Mouse (Mus musculus) midbrain, embryonic 15.5 days (tissue): ENCODE measurements around the gene Cacna1d. TPM values are rescaled to one million over a fixed set of nuclear protein-coding genes. Genes with fewer than 3 reads are reported as not detected.

ENCODE experiments used
- ATAC-seq: fragments of 200-750 bp; cut with Nextera tagmentation; replicated peaks from 2 replicates; pipeline ENCODE4 v1.8.0; 2017; ENCODE audit warnings: moderate TSS enrichment
- H3K27ac ChIP-seq: fragments of 300-500 bp; sonication (generic); 2 replicates; pipeline ENCODE4 v1.5.1; 2015; ENCODE audit warnings: mild to moderate bottlenecking, inconsistent platforms
- H3K27me3 ChIP-seq: fragments of 300-500 bp; sonication (generic); replicated peaks from 2 replicates; pipeline ENCODE4 v1.6.1; 2015; ENCODE audit warnings: inconsistent platforms
- H3K36me3 ChIP-seq: fragments of 300-500 bp; sonication (generic); replicated peaks from 2 replicates; pipeline ENCODE4 v1.6.1; 2015; ENCODE audit warnings: inconsistent platforms
- H3K4me1 ChIP-seq: fragments of 300-500 bp; sonication (generic); 2 replicates; pipeline ENCODE4 v1.6.1; 2015; ENCODE audit warnings: inconsistent platforms
- H3K4me2 ChIP-seq: fragments of 300-500 bp; sonication (generic); 2 replicates; pipeline ENCODE4 v1.6.1; 2015; ENCODE audit warnings: inconsistent platforms, mild to moderate bottlenecking, moderate library complexity
- H3K4me3 ChIP-seq: fragments of 300-500 bp; sonication (generic); 2 replicates; pipeline ENCODE4 v1.5.1; 2015; ENCODE audit warnings: mild to moderate bottlenecking, inconsistent platforms
- H3K9ac ChIP-seq: fragments of 300-500 bp; sonication (generic); 2 replicates; pipeline ENCODE4 v1.6.1; 2015; ENCODE audit warnings: mild to moderate bottlenecking, inconsistent platforms
- H3K9me3 ChIP-seq: fragments of 300-500 bp; sonication (generic); 2 replicates; pipeline ENCODE4 v1.6.1; 2016; ENCODE audit warnings: inconsistent platforms
- WGBS: fragments of 180-500 bp; shearing (Covaris S2); methylation state at CpG from one replicate; pipeline ENCODE4 v1.1.7; 2015; ENCODE audit warnings: mixed read lengths; 5-methylcytosine and 5-hydroxymethylcytosine counted together
- polyA plus RNA-seq: library from polyadenylated mRNA; unstranded; fragments of >200 nt; fragmentation: Nextera tagmentation; extraction: Ambion mirVana; gene quantifications from 2 replicates; pipeline ENCODE4 v1.2.1, GENCODE M21; 2015

Cacna1d gene
- polyA plus RNA-seq, 1 experiment from 2014 or later, result 12.1 TPM

- H3K4me3 ChIP-seq, result no peak overlapping the region
- H3K36me3 ChIP-seq, result no peaks in the 10 kb centered on the region
- no peaks in the 10 kb centered on the region for H3K9me3 ChIP-seq
- H3K4me1 ChIP-seq, result no peaks in the 10 kb centered on the region
- WGBS, result 71% methylated on average over 8 of the region's 8 CpGs
- no peaks in the 10 kb centered on the region for H3K27me3 ChIP-seq
- H3K27ac ChIP-seq, result no peak overlapping the region
- no peak overlapping the region for H3K9ac ChIP-seq
- no peak overlapping the region for H3K4me2 ChIP-seq
- no peak for ATAC-seq
Observed at GRCm38 (mm10) chr14:30103946-30104536, 387.2 kb downstream of the Cacna1d start.

DNA sequence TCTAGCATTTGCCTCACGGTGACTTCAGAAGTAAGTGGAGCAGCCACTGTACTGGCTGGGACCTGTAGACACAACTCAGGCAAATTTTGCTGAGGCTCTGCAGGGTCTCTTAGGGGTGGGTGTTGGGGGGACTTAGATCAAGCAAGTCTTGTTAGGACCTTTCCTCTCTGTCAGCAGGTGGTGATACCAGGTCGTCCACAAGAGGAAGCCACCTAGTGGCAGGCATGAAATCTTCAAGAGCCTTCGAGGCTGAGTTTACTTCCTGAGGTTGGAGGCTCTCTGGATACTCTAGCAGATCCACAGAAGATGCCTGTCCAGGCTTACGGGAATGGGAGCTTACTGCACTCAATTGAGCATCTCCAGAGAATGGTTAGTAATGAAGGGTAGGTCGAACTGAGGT lies 394.0 kb downstream of the Cacna1d start:
- no peak overlapping the region for H3K27ac ChIP-seq

GRCm38 (mm10) chr14:30092426-30092825 lies 398.8 kb downstream of the Cacna1d start:
- no peak overlapping the region for H3K9ac ChIP-seq
- 82% methylated on average over 4 of the region's 4 CpGs for WGBS

More for the DNA sequence above, 394.0 kb downstream of the Cacna1d start:
- no peaks in the 10 kb centered on the region for H3K9me3 ChIP-seq
- no peak overlapping the region for H3K4me3 ChIP-seq
- H3K36me3 ChIP-seq, result peaks cover 9% of the 10 kb centered on the region
- no peak for ATAC-seq
- no peak overlapping the region for H3K4me2 ChIP-seq
- no peak overlapping the region for H3K9ac ChIP-seq
- 58% methylated on average over 5 of the region's 5 CpGs for WGBS
- no peaks in the 10 kb centered on the region for H3K4me1 ChIP-seq
- no peaks in the 10 kb centered on the region for H3K27me3 ChIP-seq

GRCm38 (mm10) chr14:30092021-30092420 lies 399.2 kb downstream of the Cacna1d start:
- Histone ChIP-seq H3K4me1 (no peaks in the 10 kb centered on the region), H3K4me3 (no peak overlapping the region), H3K9me3 (no peaks in the 10 kb centered on the region), H3K27me3 (no peaks in the 10 kb centered on the region), H3K4me2 (no peak overlapping the region), H3K36me3 (peaks cover 9% of the 10 kb centered on the region), H3K27ac (no peak overlapping the region), H3K9ac (no peak overlapping the region)
- WGBS, result 86% methylated on average over 2 of the region's 2 CpGs
- ATAC-seq, result no peak

More at GRCm38 (mm10) chr14:30092426-30092825, 398.8 kb downstream of the Cacna1d start:
- no peaks in the 10 kb centered on the region for H3K9me3 ChIP-seq
- H3K36me3 ChIP-seq, result peaks cover 9% of the 10 kb centered on the region
- no peaks in the 10 kb centered on the region for H3K27me3 ChIP-seq
- H3K4me2 ChIP-seq, result no peak overlapping the region
- H3K4me1 ChIP-seq, result no peaks in the 10 kb centered on the region
- no peak for ATAC-seq
- H3K27ac ChIP-seq, result no peak overlapping the region
- H3K4me3 ChIP-seq, result no peak overlapping the region

DNA sequence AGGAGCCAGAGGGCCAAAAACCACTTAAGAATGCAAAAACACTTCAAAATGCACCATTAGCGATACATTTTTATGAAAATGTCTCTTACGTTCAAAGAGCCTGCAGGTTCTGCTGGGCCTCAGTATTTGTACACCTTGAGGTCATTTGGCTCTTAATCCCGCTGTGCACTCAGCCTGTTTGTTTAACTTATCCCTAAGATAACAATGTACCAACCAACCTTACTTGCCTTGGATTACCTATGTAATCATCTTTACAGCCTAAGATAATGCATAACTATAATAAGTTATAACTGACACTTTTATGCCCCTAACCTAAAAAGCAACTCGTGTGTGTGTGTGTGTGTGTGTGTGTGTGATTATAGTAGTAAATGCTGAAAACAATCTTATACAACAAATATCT lies 411.5 kb downstream of the Cacna1d start:
- no peak overlapping the region for H3K4me2 ChIP-seq

DNA sequence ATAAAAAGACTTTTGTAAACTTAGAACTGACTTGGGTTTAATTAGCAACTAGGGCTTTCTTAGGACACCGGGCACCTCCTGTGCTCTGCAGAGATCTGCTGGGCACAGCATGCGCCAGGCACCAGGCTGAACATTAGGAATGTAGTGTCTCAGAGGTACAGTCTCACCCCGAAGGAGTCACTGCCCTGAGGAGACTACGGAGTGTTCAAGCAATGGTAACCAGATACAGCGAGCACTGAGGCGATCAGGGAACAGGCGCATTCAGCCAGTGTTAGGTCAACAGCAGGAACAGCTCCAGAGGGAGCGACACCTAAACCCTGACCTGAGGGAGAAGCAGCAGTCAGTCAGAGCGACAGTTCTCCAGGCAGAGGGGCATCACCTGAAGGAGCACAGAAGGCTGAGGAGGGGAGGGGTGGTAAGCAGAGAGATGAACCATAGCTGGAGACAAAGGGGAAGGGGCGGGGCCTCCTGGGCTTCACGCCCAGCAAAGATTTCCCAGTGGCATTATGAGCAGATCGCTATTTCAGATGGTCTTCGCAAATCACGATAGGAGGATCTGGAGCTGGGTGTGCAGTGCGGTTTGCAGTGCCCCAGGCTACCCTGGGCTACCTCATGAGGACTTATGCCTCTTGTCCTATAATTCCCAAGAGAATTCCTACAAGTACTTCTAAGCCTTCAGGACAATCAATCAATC lies 413.0 kb downstream of the Cacna1d start:
- 80% methylated on average over 15 of the region's 15 CpGs for WGBS
- ATAC-seq, result no peak

More for the DNA sequence above, 411.5 kb downstream of the Cacna1d start:
- H3K27me3 ChIP-seq, result no peaks in the 10 kb centered on the region
- no peak for ATAC-seq
- H3K4me1 ChIP-seq, result no peaks in the 10 kb centered on the region
- H3K9me3 ChIP-seq, result no peaks in the 10 kb centered on the region
- H3K9ac ChIP-seq, result no peak overlapping the region
- no peak overlapping the region for H3K4me3 ChIP-seq
- WGBS, result 78% methylated on average over 4 of the region's 4 CpGs
- peaks cover 9% of the 10 kb centered on the region; the same call in 1 of the 2 replicates for H3K36me3 ChIP-seq
- H3K27ac ChIP-seq, result no peak overlapping the region

DNA sequence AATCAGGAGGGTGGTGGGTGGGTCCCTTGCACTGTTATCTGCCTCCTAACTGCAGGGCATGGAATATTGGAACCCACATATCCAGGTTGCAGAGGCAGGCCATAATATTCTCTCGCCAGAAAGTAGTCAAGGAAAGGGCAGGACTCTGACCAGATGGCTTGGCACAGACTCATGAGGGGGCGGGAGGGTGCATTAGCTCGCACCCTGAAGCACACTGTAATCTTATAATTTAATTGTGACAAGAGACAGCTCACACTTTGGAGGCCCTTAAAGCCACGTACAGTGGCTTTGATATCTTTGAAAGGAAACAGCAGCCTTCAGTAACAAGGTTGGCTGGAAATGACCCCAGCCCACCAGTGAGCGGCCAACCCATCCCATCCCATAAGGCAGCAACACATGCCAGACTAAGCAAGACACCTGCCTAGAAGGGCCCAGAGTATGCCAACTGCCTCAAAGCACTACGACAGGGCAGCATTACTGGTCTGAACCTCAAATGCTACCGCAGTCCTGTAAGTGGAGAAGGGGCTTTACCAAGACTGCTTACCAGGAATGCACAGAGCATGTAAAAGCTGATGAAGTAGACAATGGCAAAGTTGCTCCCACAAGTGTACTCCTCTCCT lies 415.9 kb downstream of the Cacna1d start:
- no peaks in the 10 kb centered on the region for H3K9me3 ChIP-seq
- H3K9ac ChIP-seq, result no peak overlapping the region
- no peak overlapping the region for H3K4me2 ChIP-seq
- H3K27me3 ChIP-seq, result no peaks in the 10 kb centered on the region
- WGBS, result 86% methylated on average over 7 of the region's 7 CpGs
- no peak for ATAC-seq
- no peaks in the 10 kb centered on the region for H3K4me1 ChIP-seq
- H3K4me3 ChIP-seq, result no peak overlapping the region
- no peaks in the 10 kb centered on the region for H3K36me3 ChIP-seq
- no peak overlapping the region for H3K27ac ChIP-seq

More for the DNA sequence above, 413.0 kb downstream of the Cacna1d start:
- Histone ChIP-seq H3K27me3 (no peaks in the 10 kb centered on the region), H3K27ac (no peak overlapping the region), H3K4me1 (no peaks in the 10 kb centered on the region), H3K4me2 (no peak overlapping the region), H3K36me3 (peaks cover 9% of the 10 kb centered on the region; the same call in 1 of the 2 replicates), H3K4me3 (no peak overlapping the region), H3K9me3 (no peaks in the 10 kb centered on the region), H3K9ac (no peak overlapping the region)

GRCm38 (mm10) chr14:30068566-30068965 lies 422.7 kb downstream of the Cacna1d start:
- Histone ChIP-seq H3K4me1 (no peaks in the 10 kb centered on the region), H3K4me3 (no peak overlapping the region), H3K4me2 (no peak overlapping the region), H3K36me3 (no peaks in the 10 kb centered on the region), H3K27ac (no peak overlapping the region), H3K9me3 (no peaks in the 10 kb centered on the region), H3K9ac (no peak overlapping the region), H3K27me3 (no peaks in the 10 kb centered on the region)
- WGBS, result 68% methylated on average over 3 of the region's 3 CpGs
- ATAC-seq, result no peak

DNA sequence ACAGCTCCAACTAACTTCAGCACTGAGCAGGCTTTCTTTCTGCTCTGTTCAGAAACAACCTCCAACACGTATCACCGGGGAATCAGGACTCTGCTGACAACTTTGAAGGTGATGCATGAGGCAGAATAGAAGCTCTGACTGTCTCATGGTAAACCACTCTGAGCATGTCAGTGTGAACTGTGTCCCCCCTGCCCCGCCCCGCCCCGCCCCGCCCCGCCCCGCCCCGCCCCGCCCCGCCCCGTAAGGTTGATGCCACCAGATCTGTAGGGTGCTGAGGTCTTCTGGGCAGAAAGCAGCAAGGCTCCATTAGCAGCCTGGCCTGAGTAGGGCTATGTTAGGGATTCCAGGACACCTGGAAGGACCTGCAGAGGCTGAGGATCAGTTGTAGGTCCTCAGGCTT lies 424.5 kb downstream of the Cacna1d start:
- H3K4me3 ChIP-seq, result no peak overlapping the region
- H3K36me3 ChIP-seq, result no peaks in the 10 kb centered on the region
- H3K4me2 ChIP-seq, result no peak overlapping the region
- H3K27ac ChIP-seq, result no peak overlapping the region
- H3K27me3 ChIP-seq, result no peaks in the 10 kb centered on the region
- 91% methylated on average over 12 of the region's 12 CpGs for WGBS
- no peaks in the 10 kb centered on the region for H3K4me1 ChIP-seq
- ATAC-seq, result no peak
- H3K9me3 ChIP-seq, result no peaks in the 10 kb centered on the region
- no peak overlapping the region for H3K9ac ChIP-seq

DNA sequence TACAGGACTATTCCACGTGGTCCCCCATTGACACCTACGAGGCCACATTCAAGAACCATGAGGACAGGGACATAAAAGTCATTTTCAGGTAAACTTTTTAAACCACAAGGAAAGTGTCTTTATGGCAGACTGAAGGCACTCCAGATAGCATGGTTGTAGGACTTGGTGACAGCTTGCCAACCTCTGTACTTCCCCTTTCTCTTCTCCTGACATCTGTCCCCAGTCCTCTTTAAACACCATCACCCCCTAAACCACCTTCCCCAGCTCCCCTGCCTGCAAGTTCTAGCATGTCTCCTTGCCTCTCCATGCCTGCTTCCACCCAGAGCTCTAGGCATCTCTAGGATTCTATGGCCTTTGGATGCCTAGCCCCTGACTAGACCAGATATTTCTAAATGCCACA lies 426.4 kb downstream of the Cacna1d start:
- ATAC-seq, result no peak
- H3K27me3 ChIP-seq, result no peaks in the 10 kb centered on the region

GRCm38 (mm10) chr14:30056031-30056766 lies 435.1 kb downstream of the Cacna1d start:
- WGBS, result 40% methylated on average over 13 of the region's 13 CpGs
- Histone ChIP-seq H3K9me3 (no peaks in the 10 kb centered on the region), H3K36me3 (no peaks in the 10 kb centered on the region), H3K4me3 (no peak overlapping the region), H3K27me3 (no peaks in the 10 kb centered on the region), H3K9ac (no peak overlapping the region), H3K4me1 (peaks cover 4% of the 10 kb centered on the region; the same call in 1 of the 2 replicates), H3K27ac (0 out of 2 replicates have a peak overlapping the region, but pooled peaks have one; percentile 34), H3K4me2 (no peak overlapping the region)
- peak; percentile 90 for ATAC-seq

More for the DNA sequence above, 426.4 kb downstream of the Cacna1d start:
- Histone ChIP-seq H3K9me3 (no peaks in the 10 kb centered on the region), H3K4me3 (no peak overlapping the region), H3K4me1 (no peaks in the 10 kb centered on the region), H3K4me2 (no peak overlapping the region), H3K9ac (no peak overlapping the region), H3K27ac (no peak overlapping the region), H3K36me3 (no peaks in the 10 kb centered on the region)
- 74% methylated on average over 2 of the region's 2 CpGs for WGBS

GRCm38 (mm10) chr14:30054922-30055321 lies 436.3 kb downstream of the Cacna1d start:
- no peak overlapping the region for H3K27ac ChIP-seq
- WGBS, result 83% methylated on average over 7 of the region's 7 CpGs

More at GRCm38 (mm10) chr14:30054922-30055321, 436.3 kb downstream of the Cacna1d start:
- Histone ChIP-seq H3K36me3 (no peaks in the 10 kb centered on the region), H3K9me3 (no peaks in the 10 kb centered on the region), H3K27me3 (no peaks in the 10 kb centered on the region), H3K4me1 (peaks cover 4% of the 10 kb centered on the region; the same call in 1 of the 2 replicates), H3K4me3 (no peak overlapping the region), H3K4me2 (no peak overlapping the region), H3K9ac (no peak overlapping the region)
- no peak for ATAC-seq
